Mouse (Mus musculus) neural tube, embryonic 15.5 days (tissue): ENCODE results near the gene Olfr591. TPM values are rescaled to one million over a fixed set of nuclear protein-coding genes. Genes with fewer than 3 reads are reported as not detected.

Source experiments
- polyA plus RNA-seq: library from polyadenylated mRNA; unstranded; fragments of >200 nt; fragmentation: Nextera tagmentation; extraction: Ambion mirVana; gene quantifications from 2 replicates; pipeline ENCODE4 v1.2.1, GENCODE M21; 2015

Olfr591 gene
- polyA plus RNA-seq, 1 experiment from 2014 or later: not detected

Other genes starting within 250 kb of the Olfr591 start
- gene Olfr573-ps1, start 235.8 kb downstream of the Olfr591 start, polyA plus RNA-seq: not detected in 2 replicates
- gene Olfr574, start 229.9 kb downstream of the Olfr591 start, polyA plus RNA-seq: not detected in 2 replicates
- gene Olfr575, start 219.6 kb downstream of the Olfr591 start, polyA plus RNA-seq: not detected in 2 replicates
- gene Olfr576, start 215.7 kb downstream of the Olfr591 start, polyA plus RNA-seq: not detected in 2 replicates
- not detected in 2 replicates for gene Olfr577, start 202.4 kb downstream of the Olfr591 start, polyA plus RNA-seq
- gene Olfr578, start 189.0 kb downstream of the Olfr591 start, polyA plus RNA-seq: not detected in 2 replicates
- gene Olfr582, start 140.3 kb downstream of the Olfr591 start, polyA plus RNA-seq: not detected in 2 replicates
- not detected in 2 replicates for gene Olfr583, start 127.0 kb downstream of the Olfr591 start, polyA plus RNA-seq
- gene Olfr584, start 96.5 kb downstream of the Olfr591 start, polyA plus RNA-seq: not detected in 2 replicates
- not detected in 2 replicates for gene Olfr585, start 80.6 kb downstream of the Olfr591 start, polyA plus RNA-seq
- not detected in 2 replicates for gene Olfr586, start 52.7 kb downstream of the Olfr591 start, polyA plus RNA-seq
- gene Olfr588-ps1, start 37.5 kb downstream of the Olfr591 start, polyA plus RNA-seq: not detected in 2 replicates
- not detected in 2 replicates for gene Olfr589, start 22.0 kb downstream of the Olfr591 start, polyA plus RNA-seq
- gene Olfr592, start 6.5 kb upstream of the Olfr591 start, polyA plus RNA-seq: not detected in 2 replicates
- not detected in 2 replicates for gene Olfr593, start 33.5 kb upstream of the Olfr591 start, polyA plus RNA-seq
- gene Olfr594, start 38.7 kb upstream of the Olfr591 start, polyA plus RNA-seq: not detected in 2 replicates
- not detected in 2 replicates for gene Usp17ld, start 74.2 kb upstream of the Olfr591 start, polyA plus RNA-seq
- not detected in 2 replicates for gene Olfr596, start 127.3 kb upstream of the Olfr591 start, polyA plus RNA-seq
- not detected in 2 replicates for gene Olfr597, start 138.0 kb upstream of the Olfr591 start, polyA plus RNA-seq
- gene Olfr598, start 145.2 kb upstream of the Olfr591 start, polyA plus RNA-seq: not detected in 2 replicates
- not detected in 2 replicates for gene Olfr599, start 157.6 kb upstream of the Olfr591 start, polyA plus RNA-seq
- not detected in 2 replicates for gene Olfr600, start 171.3 kb upstream of the Olfr591 start, polyA plus RNA-seq
- gene Olfr601, start 184.3 kb upstream of the Olfr591 start, polyA plus RNA-seq: not detected in 2 replicates
- not detected in 2 replicates for gene Olfr603, start 207.8 kb upstream of the Olfr591 start, polyA plus RNA-seq
- not detected in 2 replicates for gene Usp17lc, start 236.7 kb upstream of the Olfr591 start, polyA plus RNA-seq